Mouse (Mus musculus): ENCODE data around the gene Npb. TPM values are rescaled to one million over a fixed set of nuclear protein-coding genes. Genes with fewer than 3 reads are reported as not detected.

Gene Npb
- total RNA-seq, 2 experiments from 2014 or later = not detected

GRCm38 (mm10) chr11:120631726-120632448 is 23.6 kb downstream of the Npb start:
- DNase-seq = no peak

- DNase-seq = peak; percentile 85 to 87
These were observed 24.6 kb downstream of the Npb start for GRCm38 (mm10) chr11:120632559-120633519.

- DNase-seq = peak; percentile 92 to 95
These were observed 25.5 kb downstream of the Npb start, which contains the start of gene Mafg for GRCm38 (mm10) chr11:120633520-120634343. Gene Mafg, minus strand, starts transcription at chr11:120633600.

GRCm38 (mm10) chr11:120634810-120635209 is 26.5 kb downstream of the Npb start:
- DNase-seq = no peak

- no peak for DNase-seq
These were observed 33.0 kb downstream of the Npb start for GRCm38 (mm10) chr11:120641255-120641654.

GRCm38 (mm10) chr11:120641869-120642268 is 33.6 kb downstream of the Npb start:
- DNase-seq = no peak

GRCm38 (mm10) chr11:120642939-120643600 is 34.8 kb downstream of the Npb start:
- no peak for DNase-seq

- peak; percentile 96 to 97 for DNase-seq
These were observed 35.3 kb downstream of the Npb start, which contains the start of gene Pycr1 for GRCm38 (mm10) chr11:120643601-120643987. Gene Pycr1, minus strand, starts transcription at chr11:120643769.

- DNase-seq = no peak
These were observed 39.0 kb downstream of the Npb start for GRCm38 (mm10) chr11:120647047-120647830.

- peak; percentile 72 for DNase-seq
These were observed 39.8 kb downstream of the Npb start, which contains the start of gene Myadml2 for GRCm38 (mm10) chr11:120648001-120648476. Gene Myadml2, minus strand, starts transcription at chr11:120648158.

- no peak for DNase-seq
These were observed 43.6 kb downstream of the Npb start for GRCm38 (mm10) chr11:120651872-120652271.

GRCm38 (mm10) chr11:120654741-120655140 is 46.5 kb downstream of the Npb start:
- no peak for DNase-seq

- no peak for DNase-seq
These were observed 49.0 kb downstream of the Npb start for GRCm38 (mm10) chr11:120657301-120657700.

Small RNA genes lying within 50 kb of the gene (microRNA-seq; reads per million reads assigned to microRNA genes)
- 0 to 0.27 reads per million in 2 experiments for gene Mir6936

Other genes with a start within 250 kb of the Npb start
- not detected for gene Fscn2, start 246.9 kb upstream of the Npb start, total RNA-seq (2021)
- 10 to 100 TPM; 10.6 to 11.7 TPM for gene Faap100, start 229.7 kb upstream of the Npb start, total RNA-seq (2021)
- gene Nploc4, start 170.8 kb upstream of the Npb start, total RNA-seq (2021) = 10 to 100 TPM; 62.0 to 65.2 TPM
- gene Tspan10, start 165.8 kb upstream of the Npb start, total RNA-seq (2021) = 1 to 10 TPM; 1.0 to 2.3 TPM
- under 1 TPM in 1 of 2 experiments, not detected in 1; 0.57 TPM for gene Pde6g, start 155.0 kb upstream of the Npb start, total RNA-seq (2021)
- 10 to 100 TPM; 58.1 to 70.3 TPM for gene Oxld1, start 150.4 kb upstream of the Npb start, total RNA-seq (2021)
- gene Ccdc137, start 150.4 kb upstream of the Npb start, total RNA-seq (2021) = 1 to 10 TPM; 6.0 to 7.3 TPM
- gene Arl16, start 140.9 kb upstream of the Npb start, total RNA-seq (2021) = 10 to 100 TPM; 10.1 to 12.0 TPM
- 100 to 1,000 TPM; 245 to 267 TPM for gene Mrpl12, start 123.9 kb upstream of the Npb start, total RNA-seq (2021)
- gene Slc25a10, start 116.6 kb upstream of the Npb start, total RNA-seq (2021) = 10 to 100 TPM; 15.4 to 15.9 TPM
- under 1 TPM; 0.93 to 0.94 TPM for gene Gcgr, start 77.8 kb upstream of the Npb start, total RNA-seq (2021)
- 10 to 100 TPM; 39.1 to 44.1 TPM for gene Mcrip1, start 58.8 kb upstream of the Npb start, total RNA-seq (2021)
- under 1 TPM in 1 of 2 experiments, not detected in 1; 0.35 TPM for gene Ppp1r27, start 57.3 kb upstream of the Npb start, total RNA-seq (2021)
- gene P4hb, start 35.2 kb upstream of the Npb start, total RNA-seq (2021) = 100 to 1,000 TPM; 230 TPM
- 100 to 1,000 TPM; 133 to 144 TPM for gene Arhgdia, start 26.9 kb upstream of the Npb start, total RNA-seq (2021)
- gene Alyref, start 10.1 kb upstream of the Npb start, total RNA-seq (2021) = 10 to 100 TPM; 44.1 to 46.9 TPM
- gene Anapc11, start 10.1 kb upstream of the Npb start, total RNA-seq (2021) = 10 to 100 TPM; 84.4 to 89.0 TPM
- gene Pcyt2, start 9.5 kb downstream of the Npb start, total RNA-seq (2021) = 10 to 100 TPM; 47.2 to 51.2 TPM
- gene Sirt7, start 16.8 kb downstream of the Npb start, total RNA-seq (2021) = 1 to 10 TPM; 6.9 to 8.9 TPM
- 10 to 100 TPM; 33.7 to 35.7 TPM for gene Mafg, start 25.1 kb downstream of the Npb start, total RNA-seq (2021)
- gene Pycr1, start 35.3 kb downstream of the Npb start, total RNA-seq (2021) = 1 to 10 TPM; 1.1 to 1.3 TPM
- 10 to 100 TPM; 77.0 to 81.2 TPM for gene Myadml2, start 39.7 kb downstream of the Npb start, total RNA-seq (2021)
- gene Notum, start 52.7 kb downstream of the Npb start, total RNA-seq (2021) = under 1 TPM in 1 of 2 experiments, not detected in 1; 0.33 TPM
- 10 to 100 TPM; 28.5 to 31.3 TPM for gene Aspscr1, start 64.5 kb downstream of the Npb start, total RNA-seq (2021)
- gene Cenpx, start 105.3 kb downstream of the Npb start, total RNA-seq (2021) = 10 to 100 TPM; 32.5 to 34.2 TPM
- 1 to 10 TPM; 3.8 to 4.3 TPM for gene Lrrc45, start 105.4 kb downstream of the Npb start, total RNA-seq (2021)
- 1 to 10 TPM; 1.1 to 1.3 TPM for gene Rac3, start 113.0 kb downstream of the Npb start, total RNA-seq (2021)
- gene Dcxr, start 118.8 kb downstream of the Npb start, total RNA-seq (2021) = 10 to 100 TPM; 16.6 to 16.7 TPM
- gene Cbr2, start 123.6 kb downstream of the Npb start, total RNA-seq (2021) = 10 to 100 TPM; 20.9 to 82.2 TPM
- gene Hmga1b, start 154.3 kb downstream of the Npb start, total RNA-seq (2021) = 10 to 100 TPM; 23.6 to 49.8 TPM
- gene Rfng, start 175.7 kb downstream of the Npb start, total RNA-seq (2021) = 10 to 100 TPM; 11.4 to 11.5 TPM
- 10 to 100 TPM; 54.8 to 55.9 TPM for gene Gps1, start 175.8 kb downstream of the Npb start, total RNA-seq (2021)
- 10 to 100 TPM; 22.4 to 30.3 TPM for gene Dus1l, start 187.9 kb downstream of the Npb start, total RNA-seq (2021)
- 100 to 1,000 TPM in 1 of 2 experiments, 10 to 100 TPM in 1; 41.4 to 258 TPM for gene Fasn, start 216.1 kb downstream of the Npb start, total RNA-seq (2021)

Data from heart, adult 18-20 months (tissue).